Mouse (Mus musculus): Measurements from ENCODE around the gene Tnrc6c. TPM values are rescaled to one million over a fixed set of nuclear protein-coding genes. Genes with fewer than 3 reads are reported as not detected.

Gene Tnrc6c
- total and polyA plus RNA-seq, 3 experiments: 6.9 to 16.7 (median 12.8) TPM

- no peaks in the 10 kb centered on the region for H3K79me2 ChIP-seq (replicated peaks; ENCODE audit: control insufficient read depth, extremely low read depth, insufficient read depth, poor library complexity, severe bottlenecking)
- in situ Hi-C loops (cut with MboI; ENCODE audit: low pct_ligation_motif_present, low pct_unique_long_range_greater_than_20kb, low sequenced_read_pairs) (no loop called here), dilution Hi-C loops (cut with MboI; ENCODE audit: extremely low pct_ligation_motif_present, extremely low pct_unique_long_range_greater_than_20kb, low sequenced_read_pairs) (no loop called here)
- no peak for DNase-seq (ENCODE audit: extremely low read depth)
- peaks cover 13 to 22% of the 10 kb centered on the region in 2 experiments for H3K36me3 ChIP-seq (replicated peaks in 1 of 2; ENCODE audit: control insufficient read depth in 1 of 2, insufficient read depth in 1 of 2, low read length in 1 of 2)
- peaks cover 3 to 48% of the 10 kb centered on the region in 2 experiments; a peak in 3 of 4 replicates for H3K4me1 ChIP-seq (ENCODE audit: control insufficient read depth in 1 of 2, insufficient read depth in 2 of 2)
- TF ChIP-seq CTCF (conservative IDR thresholded peaks at IDR 0.05 in 1 of 2, IDR thresholded peaks at IDR 0.05 in 1 of 2; ENCODE audit: low read depth in 2 of 2, low read length in 2 of 2) (no peak), POLR2A (IDR thresholded peaks at IDR 0.05; ENCODE audit: low read depth, low read length) (no peak), USF1 (IDR thresholded peaks at IDR 0.05; ENCODE audit: low read depth, low read length) (no peak), ELF1 (IDR thresholded peaks at IDR 0.05; ENCODE audit: low read depth, low read length) (no peak), PAX5 (IDR thresholded peaks at IDR 0.05; ENCODE audit: low read length) (no peak), MXI1 (IDR thresholded peaks at IDR 0.05; ENCODE audit: low read depth, low read length) (no peak), ETS1 (conservative IDR thresholded peaks at IDR 0.05; ENCODE audit: low read depth, low read length) (no peak), ZNF384 (IDR thresholded peaks at IDR 0.05; ENCODE audit: low read depth, low read length) (no peak), IRF4 (IDR thresholded peaks at IDR 0.05; ENCODE audit: low read depth, low read length) (no peak)
- no peaks in the 10 kb centered on the region for H3K9me3 ChIP-seq (replicated peaks; ENCODE audit: low read length)
- no peak overlapping the region for H3K27ac ChIP-seq (ENCODE audit: insufficient read depth, low read depth)
- H3K27me3 ChIP-seq (replicated peaks): no peaks in the 10 kb centered on the region
- H3K4me2 ChIP-seq (ENCODE audit: insufficient read depth, low read depth, poor library complexity, severe bottlenecking): no peak overlapping the region
- no peak overlapping the region for H3K4me3 ChIP-seq (replicated peaks in 1 of 3; ENCODE audit: low read depth in 2 of 3, low read length in 2 of 3, poor library complexity in 1 of 3)
- no peak overlapping the region for H3K9ac ChIP-seq (ENCODE audit: insufficient read depth, low read depth)
These were observed 75.3 kb downstream of the Tnrc6c start for GRCm38 (mm10) chr11:117729341-117729740.

- Histone ChIP-seq H3K79me2 (replicated peaks; ENCODE audit: control insufficient read depth, extremely low read depth, insufficient read depth, poor library complexity, severe bottlenecking) (no peaks in the 10 kb centered on the region), H3K4me3 (replicated peaks in 1 of 3; ENCODE audit: low read depth in 2 of 3, low read length in 2 of 3, poor library complexity in 1 of 3) (no peak overlapping the region), H3K9me3 (replicated peaks; ENCODE audit: low read length) (no peaks in the 10 kb centered on the region), H3K4me2 (ENCODE audit: insufficient read depth, low read depth, poor library complexity, severe bottlenecking) (no peak overlapping the region), H3K36me3 (replicated peaks in 1 of 2; ENCODE audit: control insufficient read depth in 1 of 2, insufficient read depth in 1 of 2, low read length in 1 of 2) (peaks cover 16 to 24% of the 10 kb centered on the region in 2 experiments), H3K9ac (ENCODE audit: insufficient read depth, low read depth) (no peak overlapping the region), H3K27ac (ENCODE audit: insufficient read depth, low read depth) (no peak overlapping the region), H3K4me1 (ENCODE audit: control insufficient read depth in 1 of 2, insufficient read depth in 2 of 2) (peaks cover 0 to 42% of the 10 kb centered on the region in 2 experiments; a peak in 2 of 4 replicates), H3K27me3 (replicated peaks) (no peaks in the 10 kb centered on the region)
- DNase-seq (ENCODE audit: extremely low read depth): no peak
- in situ Hi-C loops (cut with MboI; ENCODE audit: low pct_ligation_motif_present, low pct_unique_long_range_greater_than_20kb, low sequenced_read_pairs): no loop called here
- dilution Hi-C loops (cut with MboI; ENCODE audit: extremely low pct_ligation_motif_present, extremely low pct_unique_long_range_greater_than_20kb, low sequenced_read_pairs): no loop called here
- TF ChIP-seq ELF1 (IDR thresholded peaks at IDR 0.05; ENCODE audit: low read depth, low read length) (no peak), HCFC1 (IDR thresholded peaks at IDR 0.05; ENCODE audit: low read depth, low read length) (no peak), MXI1 (IDR thresholded peaks at IDR 0.05; ENCODE audit: low read depth, low read length) (no peak), PAX5 (IDR thresholded peaks at IDR 0.05; ENCODE audit: low read length) (no peak), MYC (IDR thresholded peaks at IDR 0.05; ENCODE audit: low read depth, low read length) (no peak), RAD21 (IDR thresholded peaks at IDR 0.05; ENCODE audit: low read depth, low read length) (no peak), MAZ (IDR thresholded peaks at IDR 0.05; ENCODE audit: low read depth, low read length) (no peak), TBP (conservative IDR thresholded peaks at IDR 0.05; ENCODE audit: low read depth, low read length) (no peak), CTCF (conservative IDR thresholded peaks at IDR 0.05 in 1 of 2, IDR thresholded peaks at IDR 0.05 in 1 of 2; ENCODE audit: low read depth in 2 of 2, low read length in 2 of 2) (no peak), EP300 (IDR thresholded peaks at IDR 0.05; ENCODE audit: low read length) (no peak)
These were observed 75.9 kb downstream of the Tnrc6c start for GRCm38 (mm10) chr11:117729798-117730489.
